ENCODE assay signal across 8 mouse cellular contexts in genomic region chr12:85729022-85729944, GRCm38 (mm10). TPM values are rescaled to one million over a fixed set of nuclear protein-coding genes. Genes with fewer than 3 reads are reported as not detected.
DNase-seq lines count a peak whose midpoint lies in the region; ATAC-seq and TF ChIP-seq lines count a peak whose summit lies in the region.

No protein-coding gene starts in this region.

- H3K4me1 ChIP-seq in midbrain, embryonic 10.5 days, result no peaks in the 10 kb centered on the region
- H3K4me1 ChIP-seq in midbrain, embryonic 15.5 days, result no peaks in the 10 kb centered on the region; the same call in 1 of the 2 replicates
- no peaks in the 10 kb centered on the region for H3K4me1 ChIP-seq in bone marrow, adult 2 months (ENCODE audit: control insufficient read depth, insufficient read depth, low read length)
- no peaks in the 10 kb centered on the region for H3K4me1 ChIP-seq in embryonic facial prominence, embryonic 12.5 days
- H3K4me1 ChIP-seq in hindbrain, postnatal 0 days (ENCODE audit: insufficient read depth, low read length), result no peaks in the 10 kb centered on the region
- H3K4me1 ChIP-seq in limb, embryonic 11.5 days (ENCODE audit: control insufficient read depth, insufficient read depth, low read length), result no peaks in the 10 kb centered on the region
- no peaks in the 10 kb centered on the region for H3K4me1 ChIP-seq in thymus, adult 2 months (replicated peaks; ENCODE audit: control insufficient read depth, insufficient read depth, low read length)

- 39% methylated on average over 17 of the region's 17 CpGs for WGBS in midbrain, embryonic 10.5 days
- WGBS in midbrain, embryonic 15.5 days, result 36% methylated on average over 17 of the region's 17 CpGs
- 28% methylated on average over 17 of the region's 17 CpGs for WGBS in bone marrow, adult 2 months
- WGBS in embryonic facial prominence, embryonic 12.5 days, result 37% methylated on average over 17 of the region's 17 CpGs
- WGBS in hindbrain, postnatal 0 days, result 39% methylated on average over 17 of the region's 17 CpGs
- 38% methylated on average over 17 of the region's 17 CpGs for WGBS in limb, embryonic 11.5 days
- 32% methylated on average over 17 of the region's 17 CpGs for WGBS in thymus, adult 2 months

- no peaks in the 10 kb centered on the region for H3K9me3 ChIP-seq in midbrain, embryonic 10.5 days (replicated peaks)
- H3K9me3 ChIP-seq in midbrain, embryonic 15.5 days, result no peaks in the 10 kb centered on the region
- no peaks in the 10 kb centered on the region for H3K9me3 ChIP-seq in embryonic facial prominence, embryonic 12.5 days
- no peaks in the 10 kb centered on the region for H3K9me3 ChIP-seq in hindbrain, postnatal 0 days (ENCODE audit: low read length)
- no peaks in the 10 kb centered on the region for H3K9me3 ChIP-seq in limb, embryonic 11.5 days (ENCODE audit: control insufficient read depth, low read length)

- TF ChIP-seq CTCF in bone marrow, adult 2 months (IDR thresholded peaks at IDR 0.05; ENCODE audit: control insufficient read depth, insufficient read depth, low read length), result peak; percentile 95
- peak; percentile 98 for TF ChIP-seq CTCF in hindbrain, postnatal 0 days (IDR thresholded peaks at IDR 0.05; ENCODE audit: low read depth)
- TF ChIP-seq CTCF in thymus, adult 2 months (IDR thresholded peaks at IDR 0.05; ENCODE audit: borderline replicate concordance, control insufficient read depth, extremely low read depth, insufficient read depth, low read length, poor library complexity), result peak; percentile 88; the same call in 1 of the 2 replicates

- H3K36me3 ChIP-seq in midbrain, embryonic 10.5 days, result no peaks in the 10 kb centered on the region
- H3K36me3 ChIP-seq in midbrain, embryonic 15.5 days (replicated peaks), result no peaks in the 10 kb centered on the region
- H3K36me3 ChIP-seq in embryonic facial prominence, embryonic 12.5 days, result no peaks in the 10 kb centered on the region
- H3K36me3 ChIP-seq in hindbrain, postnatal 0 days (ENCODE audit: insufficient read depth, low read length), result no peaks in the 10 kb centered on the region
- no peaks in the 10 kb centered on the region for H3K36me3 ChIP-seq in limb, embryonic 11.5 days (ENCODE audit: control insufficient read depth, insufficient read depth, low read length)
- no peaks in the 10 kb centered on the region for H3K36me3 ChIP-seq in thymus, adult 2 months (ENCODE audit: control insufficient read depth, insufficient read depth, low read length)

- TF ChIP-seq POLR2A in bone marrow, adult 2 months (IDR thresholded peaks at IDR 0.05; ENCODE audit: borderline replicate concordance, control insufficient read depth, low read depth, low read length), result no peak
- TF ChIP-seq POLR2A in thymus, adult 2 months (IDR thresholded peaks at IDR 0.05; ENCODE audit: control insufficient read depth, extremely low read depth, insufficient read depth, low read length, poor library complexity), result no peak

- peak; percentile 65 for DNase-seq in midbrain, embryonic 10.5 days (ENCODE audit: low spot score)
- peak; percentile 69 for DNase-seq in hindbrain, postnatal 0 days (ENCODE audit: low spot score)
- peak; percentile 81 for DNase-seq in limb, embryonic 11.5 days (ENCODE audit: low spot score)
- peak; percentile 56 to 64 for DNase-seq in natural killer cell, adult 2 months (ENCODE audit: low spot score in 2 of 2)
- peak; percentile 62 for DNase-seq in thymus, adult 2 months

- H3K9ac ChIP-seq in midbrain, embryonic 15.5 days, result no peak overlapping the region
- H3K9ac ChIP-seq in embryonic facial prominence, embryonic 12.5 days, result no peak overlapping the region
- no peak overlapping the region for H3K9ac ChIP-seq in hindbrain, postnatal 0 days (replicated peaks; ENCODE audit: low read length)
- H3K9ac ChIP-seq in limb, embryonic 11.5 days (ENCODE audit: low read length), result no peak overlapping the region

- no peak overlapping the region for H3K27ac ChIP-seq in midbrain, embryonic 10.5 days (replicated peaks)
- H3K27ac ChIP-seq in midbrain, embryonic 15.5 days, result no peak overlapping the region
- H3K27ac ChIP-seq in bone marrow, adult 2 months (ENCODE audit: control insufficient read depth, insufficient read depth, low read depth, low read length, poor library complexity), result no peak overlapping the region
- no peak overlapping the region for H3K27ac ChIP-seq in embryonic facial prominence, embryonic 12.5 days
- H3K27ac ChIP-seq in hindbrain, postnatal 0 days, result no peak overlapping the region
- no peak overlapping the region for H3K27ac ChIP-seq in limb, embryonic 11.5 days (replicated peaks; ENCODE audit: low read depth, low read length)
- H3K27ac ChIP-seq in thymus, adult 2 months (ENCODE audit: control insufficient read depth, insufficient read depth, low read length), result no peak overlapping the region

- H3K4me2 ChIP-seq in midbrain, embryonic 15.5 days, result no peak overlapping the region
- H3K4me2 ChIP-seq in embryonic facial prominence, embryonic 12.5 days (replicated peaks), result no peak overlapping the region
- no peak overlapping the region for H3K4me2 ChIP-seq in hindbrain, postnatal 0 days (ENCODE audit: low read depth, low read length)
- H3K4me2 ChIP-seq in limb, embryonic 11.5 days (ENCODE audit: low read depth, severe bottlenecking), result no peak overlapping the region

- ATAC-seq in midbrain, embryonic 15.5 days (replicated peaks), result no peak
- 0 out of 2 replicates have a peak, but pooled peaks have one; percentile 22 for ATAC-seq in embryonic facial prominence, embryonic 12.5 days (ENCODE audit: insufficient number of reproducible peaks, insufficient read depth, low FRiP score, low TSS enrichment)
- ATAC-seq in hindbrain, postnatal 0 days, result 0 out of 2 replicates have a peak, but pooled peaks have one; percentile 35
- ATAC-seq in limb, embryonic 11.5 days (ENCODE audit: insufficient number of reproducible peaks, low FRiP score, low TSS enrichment, low read depth), result no peak

- H3K27me3 ChIP-seq in midbrain, embryonic 10.5 days (ENCODE audit: low read depth, poor library complexity, severe bottlenecking), result no peaks in the 10 kb centered on the region
- H3K27me3 ChIP-seq in midbrain, embryonic 15.5 days (replicated peaks), result no peaks in the 10 kb centered on the region
- no peaks in the 10 kb centered on the region for H3K27me3 ChIP-seq in embryonic facial prominence, embryonic 12.5 days
- H3K27me3 ChIP-seq in hindbrain, postnatal 0 days (ENCODE audit: insufficient read depth, low read length), result no peaks in the 10 kb centered on the region
- no peaks in the 10 kb centered on the region for H3K27me3 ChIP-seq in limb, embryonic 11.5 days (ENCODE audit: control insufficient read depth, insufficient read depth, low read length)
- no peaks in the 10 kb centered on the region; the same call in 1 of the 2 replicates for H3K27me3 ChIP-seq in thymus, adult 2 months (ENCODE audit: control insufficient read depth, insufficient read depth, low read length)

- no peak overlapping the region for H3K4me3 ChIP-seq in midbrain, embryonic 10.5 days
- no peak overlapping the region for H3K4me3 ChIP-seq in midbrain, embryonic 15.5 days
- H3K4me3 ChIP-seq in bone marrow, adult 2 months (replicated peaks; ENCODE audit: control insufficient read depth, low read depth, low read length), result no peak overlapping the region
- H3K4me3 ChIP-seq in embryonic facial prominence, embryonic 12.5 days, result no peak overlapping the region
- H3K4me3 ChIP-seq in hindbrain, postnatal 0 days (ENCODE audit: low read length), result no peak overlapping the region
- H3K4me3 ChIP-seq in limb, embryonic 11.5 days (ENCODE audit: low read depth, low read length), result no peak overlapping the region
- H3K4me3 ChIP-seq in thymus, adult 2 months (ENCODE audit: control insufficient read depth, insufficient read depth, low read length), result no peak overlapping the region

RNA-seq across cellular contexts. Expression of gene Flvcr2, which starts 17.1 kb away (rescaled TPM):
- 0.85 and 1.6 TPM in 2 replicates for polyA plus RNA-seq in midbrain, embryonic 10.5 days (2016; fragmentation: Nextera tagmentation; extraction: Ambion mirVana)
- 5.7 and 6.2 TPM in 2 replicates for polyA plus RNA-seq in midbrain, embryonic 15.5 days (2015; fragmentation: Nextera tagmentation; extraction: Ambion mirVana)
- polyA plus RNA-seq in bone marrow, adult 2 months (2011; ENCODE audit: insufficient read depth, insufficient read length, low replicate concordance, missing spikeins), result 0.42 TPM in 1 of 2 replicates, not detected in the other
- polyA plus RNA-seq in embryonic facial prominence, embryonic 12.5 days (2016; fragmentation: Nextera tagmentation; extraction: Ambion mirVana), result 1.8 and 1.9 TPM in 2 replicates
- 4.1 and 9.5 TPM in 2 replicates for total RNA-seq in hindbrain, postnatal 0 days (2014; rRNA removed)
- 4.1 and 4.3 TPM in 2 replicates for polyA plus RNA-seq in hindbrain, postnatal 0 days (2015; fragmentation: Nextera tagmentation; extraction: Ambion mirVana)
- 1.1 and 1.4 TPM in 2 replicates for polyA plus RNA-seq in limb, embryonic 11.5 days (2014; fragmentation: Nextera tagmentation; extraction: Ambion mirVana)
- polyA plus RNA-seq in thymus, adult 2 months (2012; rRNA removed), result 0.22 and 0.47 TPM in 2 replicates

RNA-seq across cellular contexts. Expression of gene Batf, which starts 42.8 kb away (rescaled TPM):
- 1.8 and 2.6 TPM in 2 replicates for polyA plus RNA-seq in midbrain, embryonic 10.5 days (2016; fragmentation: Nextera tagmentation; extraction: Ambion mirVana)
- 1.1 and 1.5 TPM in 2 replicates for polyA plus RNA-seq in midbrain, embryonic 15.5 days (2015; fragmentation: Nextera tagmentation; extraction: Ambion mirVana)
- polyA plus RNA-seq in bone marrow, adult 2 months (2011; ENCODE audit: insufficient read depth, insufficient read length, low replicate concordance, missing spikeins), result 4.1 and 11.7 TPM in 2 replicates
- polyA plus RNA-seq in embryonic facial prominence, embryonic 12.5 days (2016; fragmentation: Nextera tagmentation; extraction: Ambion mirVana), result 4.7 and 6.8 TPM in 2 replicates
- total RNA-seq in hindbrain, postnatal 0 days (2014; rRNA removed), result 0.54 TPM in 1 of 2 replicates, not detected in the other
- polyA plus RNA-seq in hindbrain, postnatal 0 days (2015; fragmentation: Nextera tagmentation; extraction: Ambion mirVana), result 1.0 and 1.5 TPM in 2 replicates
- 1.1 and 1.5 TPM in 2 replicates for polyA plus RNA-seq in limb, embryonic 11.5 days (2014; fragmentation: Nextera tagmentation; extraction: Ambion mirVana)
- polyA plus RNA-seq in thymus, adult 2 months (2012; rRNA removed), result 13.3 and 14.9 TPM in 2 replicates

Comparison
In these comparisons a context has a peak if more than half of its experiments do, and no peak if none do; other contexts are left out.
1. ATAC-seq: peak in embryonic facial prominence, embryonic 12.5 days (single experiment) and hindbrain, postnatal 0 days (single experiment); none in midbrain, embryonic 15.5 days (single experiment) and limb, embryonic 11.5 days (single experiment).
2. Peak in every context shown above with its lines, with median percentiles within 50 percentile points of each other: DNase-seq and CTCF ChIP-seq.